Mouse (Mus musculus) heart, embryonic 11.5 days (tissue): ENCODE data around the gene Lgals1. TPM values are rescaled to one million over a fixed set of nuclear protein-coding genes. Genes with fewer than 3 reads are reported as not detected.

Experiments
- ATAC-seq: fragments of 200-750 bp; cut with Nextera tagmentation; replicated peaks from 2 replicates; pipeline ENCODE4 v1.8.0; 2017; ENCODE audit warnings: moderate library complexity; ENCODE audit not compliant: insufficient number of reproducible peaks, low FRiP score, low TSS enrichment
- H3K27ac ChIP-seq: fragments of 300-500 bp; sonication (generic); 2 replicates; pipeline ENCODE4 v1.5.1; 2014; ENCODE audit warnings: mild to moderate bottlenecking, low read depth, low read length
- H3K27me3 ChIP-seq: fragments of 300-500 bp; sonication (generic); 2 replicates; pipeline ENCODE4 v1.6.1; 2014; ENCODE audit warnings: mild to moderate bottlenecking, low read length, mixed read lengths; ENCODE audit not compliant: control insufficient read depth, insufficient read depth
- H3K36me3 ChIP-seq: fragments of 300-500 bp; sonication (generic); 2 replicates; pipeline ENCODE4 v1.6.1; 2014; ENCODE audit warnings: mild to moderate bottlenecking, low read length, moderate library complexity, mixed read lengths; ENCODE audit not compliant: control insufficient read depth, insufficient read depth
- H3K4me1 ChIP-seq: fragments of 300-500 bp; sonication (generic); 2 replicates; pipeline ENCODE4 v1.6.1; 2014; ENCODE audit warnings: low read length; ENCODE audit not compliant: control insufficient read depth, insufficient read depth
- H3K4me2 ChIP-seq: fragments of 300-500 bp; sonication (generic); 2 replicates; pipeline ENCODE4 v1.6.1; 2014; ENCODE audit warnings: mild to moderate bottlenecking, moderate library complexity
- H3K4me3 ChIP-seq: fragments of 300-500 bp; sonication (generic); 2 replicates; pipeline ENCODE4 v1.5.1; 2014; ENCODE audit warnings: low read depth, low read length
- H3K9ac ChIP-seq: fragments of 300-500 bp; sonication (generic); 2 replicates; pipeline ENCODE4 v1.6.1; 2014; ENCODE audit warnings: mild to moderate bottlenecking, low read depth, low read length, moderate library complexity
- H3K9me3 ChIP-seq: fragments of 300-500 bp; sonication (generic); replicated peaks from 2 replicates; pipeline ENCODE4 v1.6.1; 2016; ENCODE audit warnings: low read length; ENCODE audit not compliant: control insufficient read depth
- WGBS: fragments of 180-500 bp; shearing (Covaris S2); extraction: QIAGEN DNeasy Blood & Tissue Kit; methylation state at CpG from one replicate; pipeline ENCODE4 v1.1.7; 2014; ENCODE audit not compliant: insufficient replicate concordance; 5-methylcytosine and 5-hydroxymethylcytosine counted together
- polyA plus RNA-seq: library from polyadenylated mRNA; unstranded; fragments of >200 nt; fragmentation: Nextera tagmentation; extraction: Ambion mirVana; gene quantifications from 2 replicates; pipeline ENCODE4 v1.2.1, GENCODE M21; 2014

Gene Lgals1
- polyA plus RNA-seq, 1 experiment from 2014 or later, result 566 TPM

DNA sequence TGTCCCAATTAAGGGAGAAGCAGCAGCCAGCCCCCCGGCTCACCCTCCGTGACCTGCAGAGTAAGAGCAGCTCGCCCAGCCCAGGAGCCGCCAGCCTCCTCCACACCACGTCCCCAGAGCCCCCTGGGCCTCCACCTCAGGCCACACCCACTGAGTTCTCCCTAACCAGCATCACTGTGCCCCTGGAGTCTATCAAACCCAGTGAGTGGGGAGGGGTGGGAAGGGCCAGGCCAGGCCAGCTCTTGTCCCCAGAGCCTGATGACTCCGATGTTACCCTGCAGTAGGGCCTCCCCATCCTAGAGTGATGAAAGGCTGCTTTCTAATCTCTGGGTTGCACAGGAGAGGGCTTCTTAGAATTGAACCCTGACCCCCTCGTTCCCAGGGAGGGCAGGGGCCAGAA, 34.1 kb upstream of the Lgals1 start:
- peaks cover 23% of the 10 kb centered on the region for H3K36me3 ChIP-seq
- H3K27ac ChIP-seq, result 0 out of 2 replicates have a peak overlapping the region, but pooled peaks have one; percentile 7
- 22% methylated on average over 7 of the region's 7 CpGs for WGBS
- ATAC-seq, result 0 out of 2 replicates have a peak, but pooled peaks have one; percentile 20
- H3K9me3 ChIP-seq, result no peaks in the 10 kb centered on the region
- no peaks in the 10 kb centered on the region for H3K27me3 ChIP-seq
- no peak overlapping the region for H3K4me3 ChIP-seq
- peak overlapping the region; percentile 28 for H3K9ac ChIP-seq
- H3K4me1 ChIP-seq, result peaks cover 73% of the 10 kb centered on the region
- peak overlapping the region; percentile 6 for H3K4me2 ChIP-seq

DNA sequence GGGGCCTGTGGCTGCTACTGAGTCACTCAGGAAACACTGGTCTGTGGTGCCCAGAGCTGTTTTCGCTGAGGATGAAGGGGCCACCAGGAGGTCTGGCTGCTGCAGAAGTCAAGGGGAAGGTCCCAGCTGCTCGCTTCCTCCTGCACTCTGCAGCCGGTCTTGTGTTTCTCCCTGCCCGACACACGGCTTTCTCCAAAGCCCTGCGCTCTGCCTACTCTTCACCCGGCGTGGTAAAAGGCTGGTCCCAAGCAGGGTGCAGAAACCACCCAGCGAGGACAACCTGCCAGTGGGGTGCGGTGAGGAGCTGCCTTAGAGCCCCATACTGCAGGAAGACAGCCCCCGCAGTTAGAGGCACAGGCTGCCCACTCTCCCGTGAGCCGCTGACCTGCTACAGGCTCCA, 31.8 kb upstream of the Lgals1 start:
- peaks cover 77% of the 10 kb centered on the region for H3K4me1 ChIP-seq
- no peak overlapping the region for H3K4me3 ChIP-seq
- no peaks in the 10 kb centered on the region for H3K9me3 ChIP-seq
- peak overlapping the region; percentile 68 for H3K27ac ChIP-seq
- H3K9ac ChIP-seq, result peak overlapping the region; percentile 43; the same call in 1 of the 2 replicates
- no peaks in the 10 kb centered on the region for H3K27me3 ChIP-seq
- ATAC-seq, result no peak
- H3K36me3 ChIP-seq, result peaks cover 13% of the 10 kb centered on the region
- 60% methylated on average over 13 of the region's 13 CpGs for WGBS
- H3K4me2 ChIP-seq, result no peak overlapping the region; the same call in 1 of the 2 replicates

DNA sequence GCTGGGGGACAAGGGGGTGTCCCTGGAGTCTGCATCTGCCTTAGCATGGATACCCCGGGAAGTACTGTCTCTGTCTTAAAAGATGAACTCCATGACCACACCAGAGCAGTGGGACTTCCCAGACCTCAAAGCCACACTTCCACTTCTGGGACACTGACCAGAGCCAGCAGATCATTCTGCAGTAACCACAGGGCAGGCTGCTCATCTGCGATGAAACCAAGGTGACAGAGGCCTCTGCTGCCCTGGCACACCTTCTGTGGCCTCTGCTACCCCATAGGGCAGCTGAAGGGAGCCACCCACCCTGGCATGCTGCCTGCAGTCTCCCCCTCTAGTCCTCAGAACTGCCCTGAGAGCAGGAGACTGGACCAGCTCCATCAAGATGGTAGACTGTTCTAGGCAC, 30.8 kb upstream of the Lgals1 start:
- H3K4me3 ChIP-seq, result no peak overlapping the region
- peaks cover 78% of the 10 kb centered on the region for H3K4me1 ChIP-seq
- ATAC-seq, result no peak
- WGBS, result 94% methylated on average over 2 of the region's 2 CpGs
- H3K9me3 ChIP-seq, result no peaks in the 10 kb centered on the region
- H3K36me3 ChIP-seq, result peaks cover 13% of the 10 kb centered on the region
- no peaks in the 10 kb centered on the region for H3K27me3 ChIP-seq
- H3K27ac ChIP-seq, result 0 out of 2 replicates have a peak overlapping the region, but pooled peaks have one; percentile 35
- no peak overlapping the region for H3K4me2 ChIP-seq
- H3K9ac ChIP-seq, result 0 out of 2 replicates have a peak overlapping the region, but pooled peaks have one; percentile 58

DNA sequence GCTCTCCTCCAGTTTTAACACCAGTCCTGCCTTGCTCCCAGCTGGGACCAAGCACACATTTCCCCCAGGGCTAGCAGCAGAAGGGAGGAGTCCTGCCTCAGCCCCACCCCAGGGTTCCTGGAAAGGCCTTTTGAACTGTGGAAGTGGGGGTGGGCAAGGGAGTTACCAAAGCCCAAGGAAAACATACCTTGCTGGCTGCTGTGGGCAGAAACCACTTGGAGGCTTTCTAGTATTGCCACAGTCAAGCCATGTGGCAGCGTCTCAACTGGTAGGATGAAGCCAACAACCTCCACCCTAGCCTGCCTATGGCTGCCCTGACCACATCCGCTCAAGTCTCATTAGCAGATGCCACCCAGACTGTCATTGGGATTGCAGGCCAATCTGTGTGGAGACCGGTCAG, 30.4 kb upstream of the Lgals1 start:
- H3K9ac ChIP-seq, result 0 out of 2 replicates have a peak overlapping the region, but pooled peaks have one; percentile 58
- H3K4me3 ChIP-seq, result no peak overlapping the region
- 0 out of 2 replicates have a peak overlapping the region, but pooled peaks have one; percentile 35 for H3K27ac ChIP-seq
- peaks cover 13% of the 10 kb centered on the region for H3K36me3 ChIP-seq
- 73% methylated on average over 3 of the region's 3 CpGs for WGBS
- ATAC-seq, result no peak
- H3K9me3 ChIP-seq, result no peaks in the 10 kb centered on the region
- peak overlapping the region; percentile 29 for H3K4me2 ChIP-seq
- H3K4me1 ChIP-seq, result peaks cover 82% of the 10 kb centered on the region
- H3K27me3 ChIP-seq, result no peaks in the 10 kb centered on the region

DNA sequence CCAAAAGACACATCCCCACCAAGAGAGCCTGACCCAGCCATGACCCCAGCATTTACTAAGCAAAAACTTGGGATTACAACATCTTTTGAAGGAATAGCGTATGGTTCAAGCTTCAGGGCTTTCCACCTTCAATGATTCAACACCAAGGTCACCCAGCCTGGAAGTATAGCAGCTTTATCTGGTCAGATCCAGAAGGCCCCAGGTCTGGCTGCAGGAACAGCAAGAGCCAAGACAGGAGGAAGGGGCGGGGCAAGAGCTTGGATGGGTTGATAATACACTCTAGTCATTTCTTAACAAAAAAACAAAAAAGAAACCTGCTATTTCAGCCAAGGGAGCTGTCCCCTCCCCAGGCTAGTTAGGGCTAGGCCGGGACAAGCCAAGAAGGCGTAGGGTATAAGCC, 29.0 kb upstream of the Lgals1 start:
- no peaks in the 10 kb centered on the region for H3K9me3 ChIP-seq
- H3K27me3 ChIP-seq, result no peaks in the 10 kb centered on the region
- 77% methylated on average over 4 of the region's 4 CpGs for WGBS
- H3K36me3 ChIP-seq, result 0 out of 2 replicates have a peak, but pooled peaks cover 4% of the 10 kb centered on the region
- H3K9ac ChIP-seq, result no peak overlapping the region
- no peak overlapping the region for H3K27ac ChIP-seq
- no peak for ATAC-seq
- H3K4me3 ChIP-seq, result no peak overlapping the region
- H3K4me1 ChIP-seq, result peaks cover 73% of the 10 kb centered on the region
- H3K4me2 ChIP-seq, result no peak overlapping the region

DNA sequence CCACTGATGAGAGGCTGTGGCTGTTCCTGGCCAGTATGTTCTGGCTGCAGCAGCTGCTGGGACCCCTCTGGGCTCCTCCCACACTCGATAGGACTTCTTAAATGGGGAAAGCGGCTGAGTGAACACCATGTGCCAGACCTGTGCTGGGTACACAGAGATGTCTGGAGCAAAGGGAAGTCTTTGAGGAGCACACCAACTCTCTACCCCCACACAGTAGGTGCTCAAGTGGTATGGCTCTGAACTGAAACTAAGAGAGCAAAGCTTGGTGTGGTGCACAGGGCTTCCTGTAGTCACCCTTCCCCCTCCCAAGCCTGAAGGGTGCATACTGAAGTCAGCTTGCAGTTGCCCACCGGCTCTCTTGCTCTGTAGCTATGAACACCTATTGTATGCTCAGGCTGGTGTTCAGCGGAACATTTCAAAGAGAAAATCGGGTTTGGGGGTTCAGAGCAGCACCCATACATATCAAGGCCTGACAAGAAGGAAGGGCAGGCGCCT, 28.0 kb upstream of the Lgals1 start:
- Histone ChIP-seq H3K27ac (peak overlapping the region; percentile 73; the same call in 1 of the 2 replicates), H3K4me1 (peaks cover 62% of the 10 kb centered on the region), H3K4me3 (peak overlapping the region; percentile 81; the same call in 1 of the 2 replicates), H3K9me3 (no peaks in the 10 kb centered on the region), H3K4me2 (peak overlapping the region; percentile 92), H3K9ac (no peak overlapping the region; the same call in 1 of the 2 replicates), H3K36me3 (peaks cover 7% of the 10 kb centered on the region), H3K27me3 (no peaks in the 10 kb centered on the region)
- WGBS, result 37% methylated on average over 6 of the region's 6 CpGs
- no peak for ATAC-seq

DNA sequence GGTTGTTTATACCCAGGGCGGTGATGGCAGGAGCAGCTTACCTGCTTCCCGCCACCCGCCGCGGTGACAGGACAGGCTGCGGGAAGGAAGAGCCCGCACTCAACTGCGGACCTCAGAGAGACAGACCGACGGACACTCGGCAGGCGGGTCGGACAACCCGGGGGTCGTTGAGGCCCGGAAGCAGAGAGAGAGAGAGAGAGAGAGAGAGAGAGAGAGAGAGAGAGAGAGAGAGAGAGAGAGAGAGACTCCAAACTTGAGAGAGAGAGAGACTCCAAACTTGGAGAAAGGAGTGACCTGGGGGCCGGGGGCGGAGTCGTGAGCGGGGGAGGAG, 27.2 kb upstream of the Lgals1 start, which contains the start of gene Gm49510:
Gene Gm49510 (plus strand): TSS at position 259 of the 331 bp plus-strand sequence.
- 3% methylated on average over 20 of the region's 20 CpGs for WGBS

DNA sequence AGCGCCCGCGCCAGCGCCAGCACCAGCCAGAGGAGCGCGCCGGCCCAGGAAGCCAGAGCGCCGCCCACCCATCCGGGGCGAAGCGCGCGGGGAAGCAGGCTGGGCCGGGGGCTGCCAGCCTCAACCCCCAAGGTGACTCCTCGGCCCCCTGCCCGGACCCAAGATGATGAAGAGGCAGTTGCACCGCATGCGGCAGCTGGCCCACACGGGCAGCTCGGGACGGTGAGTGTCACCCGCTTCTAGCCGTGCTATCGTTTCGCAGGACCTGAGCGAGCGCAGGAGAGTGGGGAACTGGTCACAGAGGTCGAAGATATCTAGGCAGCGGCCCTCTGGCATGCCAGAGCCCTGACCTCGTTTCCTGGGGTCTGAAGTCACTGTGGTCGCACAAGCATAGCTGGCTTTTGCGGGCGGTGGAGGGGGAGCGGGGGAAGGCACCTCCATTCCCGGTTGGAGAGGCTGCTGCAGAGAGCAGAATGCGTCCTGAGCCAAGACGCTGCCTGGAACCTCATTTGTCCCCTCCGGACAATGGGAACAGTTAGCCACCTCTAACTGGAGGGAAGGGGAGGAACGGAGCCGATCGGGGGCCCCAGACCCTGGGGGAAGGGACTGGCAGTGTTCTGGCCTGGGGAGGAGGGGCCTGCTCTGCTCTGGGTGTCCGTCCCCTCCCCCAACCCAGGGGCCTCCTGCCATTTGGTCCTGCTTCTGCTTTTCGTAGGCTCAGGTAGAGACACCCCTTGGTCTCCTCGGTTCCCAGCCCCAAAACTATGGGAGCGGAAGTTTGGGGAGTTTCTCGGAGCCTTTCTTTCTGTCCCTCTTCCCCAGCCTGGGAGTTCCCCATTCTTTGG, 26.6 kb upstream of the Lgals1 start, which contains the start of gene Sh3bp1:
Gene Sh3bp1 (plus strand): TSS at position 29 of the 845 bp plus-strand sequence.
- peak within 1 kb of the TSS; percentile 87 for H3K9ac ChIP-seq
- H3K4me1 ChIP-seq, result peaks cover 48% of the 10 kb centered on the region
- no peaks in the 10 kb centered on the region for H3K27me3 ChIP-seq
- H3K27ac ChIP-seq, result peak within 1 kb of the TSS; percentile 73
- WGBS, result 0% methylated on average over 46 of the region's 47 CpGs
- peak within 1 kb of the TSS; percentile 92 for H3K4me2 ChIP-seq
- H3K36me3 ChIP-seq, result peaks cover 10% of the 10 kb centered on the region
- peak; percentile 67 for ATAC-seq
- H3K4me3 ChIP-seq, result peak within 1 kb of the TSS; percentile 81
- H3K9me3 ChIP-seq, result no peaks in the 10 kb centered on the region

More for the DNA sequence above, 27.2 kb upstream of the Lgals1 start, which contains the start of gene Gm49510:
- no peak for ATAC-seq
- Histone ChIP-seq H3K4me1 (peaks cover 54% of the 10 kb centered on the region), H3K4me2 (peak within 1 kb of the TSS; percentile 92), H3K27ac (peak within 1 kb of the TSS; percentile 73), H3K4me3 (peak within 1 kb of the TSS; percentile 81), H3K9me3 (no peaks in the 10 kb centered on the region), H3K9ac (peak within 1 kb of the TSS; percentile 87), H3K27me3 (no peaks in the 10 kb centered on the region), H3K36me3 (peaks cover 7% of the 10 kb centered on the region)
